Mouse (Mus musculus) urinary bladder, postnatal 10 days (tissue): ENCODE data around the gene Vmn2r50.
"Not testable (repeated sequence)": the region's sequence is repeated elsewhere in the genome, so short reads cannot be mapped to it uniquely, and the experiment has no call there.

ENCODE experiments used
- DNase-seq: peaks from one replicate; pipeline ENCODE4 v3.0.0; 2022; ENCODE audit warnings: low spot score

The Vmn2r50 gene

GRCm38 (mm10) chr7:10053196-10053595, at the start of gene Vmn2r50:
Gene Vmn2r50 (minus strand): TSS chr7:10053296.
- DNase-seq: not testable (repeated sequence)

GRCm38 (mm10) chr7:9992157-9992556, 60.9 kb downstream of the Vmn2r50 start, which contains the start of gene Vmn2r49:
Gene Vmn2r49 (minus strand): TSS chr7:9992257.
- not testable (repeated sequence) for DNase-seq
